Mouse (Mus musculus) mesoderm, embryonic 11.5 days (tissue): ENCODE measurements around the gene Zbtb12.

Experiments
- DNase-seq: peaks from one replicate; pipeline ENCODE4 v3.0.0-alpha.2; 2012; ENCODE audit warnings: low read depth, low spot score

Gene Zbtb12

DNA sequence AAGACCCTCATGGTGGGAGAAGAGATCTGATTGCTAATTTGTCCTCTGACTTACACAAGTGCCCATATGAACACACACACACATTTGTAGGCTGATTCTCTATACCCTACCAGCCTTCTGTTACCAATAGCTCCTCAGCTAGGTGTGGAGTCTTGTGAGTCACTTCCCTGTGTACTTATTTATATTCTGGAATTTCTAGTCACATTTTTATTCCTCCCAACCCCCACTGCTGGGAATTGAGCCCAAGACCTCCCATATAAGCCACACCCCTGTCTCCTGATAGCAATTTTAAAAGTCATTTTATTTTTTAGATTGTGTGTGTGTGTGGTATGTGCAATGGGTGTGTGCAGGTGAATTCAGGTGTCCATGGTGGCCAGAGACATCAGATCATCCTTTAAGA, 65.1 kb downstream of the Zbtb12 start:
- DNase-seq, result no peak
